Mouse (Mus musculus): ENCODE measurements around the gene Slc2a1.

The Slc2a1 gene

DNA sequence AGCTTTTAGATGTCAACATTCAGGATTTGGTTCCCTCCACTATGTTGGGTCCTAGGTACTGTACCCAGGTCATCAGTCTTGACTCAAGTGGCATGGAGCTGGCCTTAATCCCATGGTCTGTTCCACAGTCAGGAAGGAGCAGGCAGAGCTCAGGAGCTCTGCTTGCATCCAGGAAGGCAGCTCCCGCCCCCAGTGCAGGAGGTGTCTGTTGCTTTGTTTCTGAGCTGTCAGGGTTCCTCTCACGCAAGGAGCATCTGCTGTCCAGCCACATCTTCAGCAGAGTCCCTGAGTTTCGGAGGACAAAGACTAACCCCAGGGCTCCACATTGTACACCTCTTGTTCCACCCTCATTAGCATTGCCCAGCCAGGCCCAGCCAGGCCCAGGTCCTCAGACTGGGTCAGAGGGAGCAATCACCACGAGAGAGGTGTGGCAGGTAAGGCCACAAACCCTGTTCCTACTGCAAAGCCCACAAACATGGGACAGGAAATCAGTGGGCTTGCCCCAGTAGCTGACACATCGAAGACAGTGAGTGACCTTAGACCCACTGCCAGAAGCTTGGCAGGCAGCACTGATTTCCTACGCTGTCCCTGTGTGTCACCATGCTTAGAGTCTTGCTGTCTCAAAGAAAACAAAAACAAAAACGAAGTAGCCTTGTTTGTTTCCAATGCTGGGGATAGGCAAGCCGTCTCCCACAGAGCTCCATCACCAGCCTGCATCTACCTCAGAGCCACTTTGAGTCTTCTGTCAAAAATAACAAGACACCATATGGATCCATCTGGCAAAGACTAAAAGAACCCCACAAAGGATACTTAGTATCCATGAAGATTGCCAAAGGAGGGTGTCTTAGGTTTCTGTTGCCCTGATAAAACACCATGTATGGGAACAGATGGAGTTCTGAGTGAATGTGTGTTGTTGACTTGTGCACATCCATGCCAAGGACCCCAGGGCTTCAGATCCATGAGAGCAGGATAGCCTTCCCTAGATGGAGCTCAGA, 10.0 kb upstream of the Slc2a1 start:
- no peak for DNase-seq (ENCODE audit: low spot score in 2 of 2)

DNA sequence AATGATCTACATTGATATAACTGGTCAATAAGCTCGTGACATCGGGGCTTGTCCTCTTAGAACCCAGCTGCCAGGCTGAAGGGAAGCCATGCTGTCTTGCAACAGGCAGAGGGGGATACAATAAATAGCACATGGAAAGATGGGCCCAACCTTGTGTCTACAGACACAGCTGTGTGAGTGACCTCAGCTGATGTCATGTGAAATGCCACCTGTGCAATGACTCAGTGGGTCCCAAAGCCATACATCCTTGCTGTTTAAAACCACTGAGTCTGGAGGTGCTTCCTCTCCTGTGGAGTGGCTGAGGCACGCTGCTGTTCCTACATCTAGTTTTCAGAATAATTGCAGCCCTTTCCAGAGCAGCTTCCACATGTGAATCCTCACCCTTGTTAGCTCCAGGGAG, 7.1 kb upstream of the Slc2a1 start:
- no peak for DNase-seq (ENCODE audit: low spot score in 2 of 2)

DNA sequence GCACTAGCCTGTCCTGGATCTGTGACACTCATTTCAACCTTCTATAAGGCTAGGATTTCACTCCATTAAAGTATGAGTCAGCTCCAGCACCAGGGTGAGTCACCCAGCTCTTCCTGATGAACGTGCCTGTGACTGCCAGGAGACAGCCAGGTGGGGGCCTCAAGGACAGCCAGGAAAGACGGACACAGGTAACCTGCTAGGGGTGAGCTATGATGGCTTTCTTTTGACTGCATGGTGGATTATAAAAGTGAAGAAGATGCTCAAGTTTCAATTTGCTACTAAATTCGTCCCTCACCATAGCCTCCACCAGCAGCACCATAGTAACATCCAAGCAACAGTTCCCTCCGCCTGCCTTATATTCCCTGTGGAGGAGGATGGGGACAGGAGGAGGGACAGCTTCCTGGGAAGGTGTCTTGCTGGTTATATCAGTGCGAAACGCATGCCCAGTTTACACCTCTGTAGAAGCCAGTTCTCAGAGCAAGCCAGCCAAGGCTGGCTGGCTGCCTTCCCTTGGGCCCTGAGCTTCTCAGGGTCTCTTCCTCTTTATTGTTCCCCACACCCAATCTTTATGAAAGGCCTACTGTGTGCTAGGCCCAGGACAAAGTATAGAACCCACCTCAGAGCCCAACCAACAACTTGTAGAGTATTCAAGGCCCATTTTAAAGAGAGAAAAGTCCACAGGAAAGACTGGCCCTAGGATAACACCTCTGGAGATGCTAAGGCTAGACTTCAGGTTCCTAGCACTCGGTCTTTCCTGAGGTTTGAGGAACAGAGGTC, 6.0 kb upstream of the Slc2a1 start:
- no peak for DNase-seq (ENCODE audit: low spot score in 2 of 2)

DNA sequence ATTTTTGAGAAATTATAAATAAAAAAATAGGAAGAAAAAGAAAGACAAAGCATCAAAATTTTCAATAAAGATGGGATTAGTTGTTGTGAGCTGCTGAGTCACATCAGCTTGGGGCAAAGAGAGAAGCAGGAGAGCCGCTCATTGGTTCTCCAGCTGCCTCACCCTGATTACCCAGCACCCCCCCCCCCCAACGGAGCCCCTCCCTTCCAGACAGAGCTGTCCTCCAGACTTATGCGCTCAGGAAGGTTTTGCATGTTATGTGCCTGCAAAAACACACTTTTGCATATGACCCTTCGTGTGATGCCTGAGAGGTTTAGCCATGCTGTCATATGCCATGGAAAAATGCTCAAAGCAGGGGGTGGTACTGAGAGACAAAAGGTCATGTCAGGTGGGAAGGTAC, 3.7 kb upstream of the Slc2a1 start:
- DNase-seq (ENCODE audit: low spot score in 2 of 2): no peak

DNA sequence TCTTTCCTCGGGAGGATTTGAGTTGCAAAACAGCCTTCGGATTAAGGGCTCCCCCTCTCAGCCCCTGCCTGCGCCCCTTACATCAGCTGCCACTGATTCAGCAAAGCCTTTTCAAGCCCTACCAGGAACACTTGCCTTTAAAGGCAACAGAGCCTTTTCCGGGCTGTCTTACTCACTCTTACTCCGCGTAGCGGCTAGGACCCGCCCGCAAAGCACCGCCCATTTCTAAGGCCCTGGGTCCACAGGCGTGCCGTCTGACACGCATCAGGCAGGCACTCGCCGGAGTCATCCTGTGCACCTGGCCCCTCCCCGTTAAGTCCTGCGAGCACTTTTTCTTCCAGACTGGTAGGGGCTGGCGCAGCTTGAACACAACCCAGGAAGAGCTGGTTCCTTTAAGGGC, 2.8 kb upstream of the Slc2a1 start:
- peak; percentile 84 to 86 for DNase-seq (ENCODE audit: low spot score in 2 of 2)

DNA sequence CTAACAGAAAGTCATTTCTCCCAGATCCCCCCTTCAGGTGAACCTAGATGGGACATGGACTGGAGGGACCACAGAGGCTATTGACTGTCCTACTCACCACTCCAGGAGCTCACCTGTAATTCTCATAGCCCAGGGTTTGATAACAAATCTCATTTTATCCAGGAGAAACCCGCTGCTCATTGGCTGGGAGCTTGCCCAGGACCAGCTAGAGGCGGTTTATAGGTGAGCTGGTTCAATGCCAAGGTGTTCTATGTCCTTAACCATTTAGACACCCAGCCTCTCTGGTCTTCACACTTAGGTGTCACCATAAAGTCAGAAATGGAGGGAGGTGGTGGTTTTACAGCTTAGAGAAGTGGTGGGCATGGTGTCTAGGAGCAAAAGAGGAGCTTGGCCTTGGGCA, 644 bp upstream of the Slc2a1 start:
- DNase-seq (ENCODE audit: low spot score in 2 of 2): no peak

DNA sequence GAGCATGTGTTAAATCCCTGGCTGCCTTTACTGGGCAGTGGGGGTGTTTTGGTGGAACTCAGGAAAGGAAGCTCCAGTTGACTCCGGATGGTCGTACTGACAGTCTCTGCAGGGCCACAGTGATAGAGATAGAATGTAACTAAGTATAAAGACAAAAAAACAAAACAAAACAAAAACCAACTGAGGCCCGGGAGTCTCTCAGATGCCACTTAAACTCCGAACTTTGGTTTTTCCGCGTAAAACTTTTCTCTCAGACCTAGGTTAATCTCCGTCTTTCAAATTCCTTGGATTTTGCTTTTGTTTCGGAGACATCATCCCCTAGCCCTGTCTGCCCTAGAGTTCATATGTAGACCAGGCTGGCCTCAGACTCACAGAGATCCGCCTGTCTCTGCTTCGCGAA, 1.1 kb downstream of the Slc2a1 start:
- no peak for DNase-seq (ENCODE audit: low spot score in 2 of 2)

DNA sequence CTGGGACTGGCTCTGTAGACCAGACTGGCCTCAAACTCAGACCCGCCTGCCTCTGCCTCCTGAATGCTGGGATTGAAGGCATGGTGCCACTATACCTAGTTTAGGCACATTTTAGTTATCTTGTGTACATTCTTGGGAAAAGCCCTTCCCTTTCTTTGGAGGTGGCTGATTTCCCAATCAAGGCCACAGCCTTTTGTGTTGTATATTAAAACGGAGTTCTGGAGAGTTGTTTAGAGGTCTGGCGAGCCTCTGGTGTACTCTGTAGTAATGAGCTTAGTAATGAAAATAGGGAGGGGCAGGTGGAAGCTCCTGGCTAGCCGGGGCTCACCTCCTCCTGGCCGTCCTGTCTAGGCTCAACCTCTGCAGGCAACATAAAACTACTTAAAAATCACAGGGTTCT, 2.0 kb downstream of the Slc2a1 start:
- no peak for DNase-seq (ENCODE audit: low spot score in 2 of 2)

DNA sequence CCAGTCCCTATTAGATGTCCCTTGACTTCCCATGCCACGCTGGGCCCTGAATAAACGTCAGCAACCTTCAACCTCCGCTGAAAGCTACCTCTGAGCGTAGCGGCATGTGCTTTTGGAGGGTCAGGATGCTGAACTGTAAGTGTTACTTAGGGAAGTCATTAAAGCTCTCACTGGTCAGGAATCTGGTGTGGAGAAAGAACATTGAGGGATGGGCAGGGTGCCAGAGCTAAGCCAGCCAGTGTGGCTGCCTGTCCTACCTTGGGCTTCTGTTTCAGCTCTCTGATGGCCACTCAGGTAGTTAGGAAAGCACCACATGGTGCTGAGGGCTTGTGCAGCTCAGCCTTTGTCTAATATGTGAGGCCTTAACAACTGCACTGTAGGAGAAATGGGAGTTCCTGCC, 2.9 kb downstream of the Slc2a1 start:
- DNase-seq (ENCODE audit: low spot score in 2 of 2): no peak

DNA sequence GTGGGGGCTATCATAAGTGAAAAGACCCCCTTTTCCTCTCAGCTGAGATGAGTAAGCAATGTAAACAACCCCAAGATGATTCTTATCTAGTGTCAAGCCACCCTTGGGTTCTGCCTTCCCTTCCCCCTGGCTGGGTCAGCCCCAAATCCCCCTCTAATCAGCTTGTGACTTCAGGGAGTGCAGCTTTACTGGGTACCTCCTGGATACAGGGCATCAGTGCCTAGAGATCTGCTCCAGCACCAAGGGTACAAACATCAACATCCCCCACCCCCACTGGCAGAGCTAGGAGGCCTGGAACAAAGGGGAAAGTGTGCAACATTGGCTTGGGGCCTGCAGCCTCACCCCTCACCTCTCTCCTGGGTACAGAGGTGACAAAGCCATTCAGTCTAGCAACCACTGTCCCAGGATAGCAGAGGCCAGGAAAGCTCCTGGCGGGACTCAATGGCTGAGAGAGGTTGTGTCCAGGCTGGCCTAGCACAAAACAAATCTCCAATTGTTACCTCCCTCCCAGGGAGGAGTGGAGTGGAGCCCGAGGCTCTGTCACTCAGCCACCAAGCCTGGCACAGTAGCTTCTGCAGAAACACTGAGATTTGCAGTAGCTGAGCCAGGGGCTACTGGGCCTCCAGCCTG, 3.9 kb downstream of the Slc2a1 start:
- no peak for DNase-seq (ENCODE audit: low spot score in 2 of 2)

DNA sequence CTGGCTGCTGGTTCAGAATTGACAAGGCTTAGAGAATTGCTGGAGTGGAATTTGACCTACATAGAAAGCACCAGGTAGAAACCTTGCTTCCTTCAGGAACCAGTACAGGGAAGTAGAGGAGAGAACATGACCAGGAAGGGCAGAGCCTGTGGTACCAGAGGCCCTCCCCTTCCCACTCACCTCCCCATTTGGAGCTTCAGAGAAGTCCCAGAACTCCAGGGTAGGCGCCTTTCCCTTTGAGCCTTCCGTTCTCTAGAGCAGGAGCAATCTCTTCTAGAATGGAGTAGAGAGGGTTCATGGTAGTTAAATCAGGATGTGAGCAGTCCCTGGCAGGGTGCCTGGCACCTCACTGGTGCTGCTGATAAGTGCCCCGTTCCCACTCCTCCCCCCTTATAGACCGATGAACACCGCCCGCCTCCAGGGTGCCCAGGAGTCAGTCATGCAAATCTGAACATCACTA, 7.1 kb downstream of the Slc2a1 start:
- no peak for DNase-seq (ENCODE audit: low spot score in 2 of 2)

DNA sequence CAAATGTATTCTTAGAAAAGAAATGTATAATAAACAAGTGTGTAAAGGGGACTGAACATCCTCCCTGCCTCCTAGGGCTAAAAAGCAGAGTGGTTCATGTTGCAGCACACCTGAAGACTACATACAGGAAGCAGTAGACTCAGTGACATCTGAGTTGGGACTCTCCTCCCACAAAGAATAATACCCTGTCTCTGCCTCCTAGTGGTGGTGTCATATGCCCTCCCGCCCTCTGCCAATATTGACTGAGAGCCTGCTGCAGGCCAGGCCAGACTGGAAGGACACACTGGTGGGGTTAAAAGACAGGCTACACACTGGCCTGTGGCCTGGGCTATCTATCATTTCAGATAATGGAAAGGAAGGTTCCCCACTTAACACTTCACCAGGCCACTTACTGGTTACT, 7.8 kb downstream of the Slc2a1 start:
- DNase-seq (ENCODE audit: low spot score in 2 of 2): no peak

DNA sequence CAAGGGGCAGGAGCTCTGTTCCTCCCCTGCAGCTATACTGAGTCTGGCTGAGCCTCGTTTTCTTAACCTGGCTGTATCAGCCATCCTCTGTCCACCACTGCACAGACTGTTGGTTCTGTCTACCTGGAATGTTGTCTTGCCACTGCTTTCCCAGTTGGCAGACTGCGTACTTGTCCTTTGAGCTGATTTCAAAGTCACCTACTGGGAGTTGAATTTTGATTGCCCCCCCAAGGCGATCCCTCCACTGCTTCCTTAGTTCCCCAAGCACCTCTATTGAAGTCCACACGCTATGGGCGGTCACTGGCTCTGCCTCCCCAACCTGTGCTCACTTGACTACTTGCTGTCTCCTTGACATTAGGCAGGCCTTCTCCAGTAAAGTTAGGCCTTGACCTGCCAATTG, 9.1 kb downstream of the Slc2a1 start:
- no peak for DNase-seq (ENCODE audit: low spot score in 2 of 2)

DNA sequence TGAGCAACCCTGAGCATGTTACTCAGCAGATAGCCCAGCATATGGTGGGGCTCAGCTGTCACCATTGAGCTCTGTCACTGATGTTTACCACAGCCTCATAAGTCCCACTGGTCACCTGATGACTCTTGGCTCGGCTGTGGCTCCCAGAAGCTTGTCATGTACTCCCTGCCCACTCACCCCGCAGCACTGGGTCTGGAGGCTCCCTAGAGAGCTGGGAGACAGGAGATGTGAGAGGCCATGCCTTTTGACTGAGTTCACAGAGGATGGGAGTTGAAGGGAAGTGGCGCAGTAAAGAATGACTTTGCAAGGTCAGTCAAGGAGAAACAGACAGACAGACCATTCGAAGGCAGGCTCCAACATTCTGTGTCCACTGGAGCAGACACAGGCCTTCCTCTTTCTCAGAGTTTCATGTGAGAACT, 10.2 kb downstream of the Slc2a1 start:
- peak in 1 of 2 experiments; percentile 27 for DNase-seq (ENCODE audit: low spot score in 2 of 2)

DNA sequence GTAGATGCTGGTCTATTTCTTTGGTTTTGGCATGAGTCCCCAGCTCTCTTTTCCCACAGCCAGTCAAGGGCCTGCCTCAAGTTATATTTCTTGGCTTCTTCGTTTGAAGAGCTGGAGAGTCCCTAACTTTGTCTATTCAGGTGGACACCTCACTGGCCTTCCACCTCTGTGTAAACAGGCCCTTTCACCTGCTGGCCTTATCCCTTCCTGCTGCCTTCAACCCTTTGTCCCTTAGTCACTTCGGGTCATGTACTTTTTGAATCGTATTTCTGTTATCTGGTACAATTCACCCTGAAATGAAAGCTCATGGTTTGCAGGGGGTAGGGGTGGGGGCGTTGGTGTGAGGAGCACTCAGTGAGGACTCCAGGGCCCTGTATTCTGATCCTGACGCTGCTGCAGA, 10.8 kb downstream of the Slc2a1 start:
- DNase-seq (ENCODE audit: low spot score in 2 of 2): no peak

DNA sequence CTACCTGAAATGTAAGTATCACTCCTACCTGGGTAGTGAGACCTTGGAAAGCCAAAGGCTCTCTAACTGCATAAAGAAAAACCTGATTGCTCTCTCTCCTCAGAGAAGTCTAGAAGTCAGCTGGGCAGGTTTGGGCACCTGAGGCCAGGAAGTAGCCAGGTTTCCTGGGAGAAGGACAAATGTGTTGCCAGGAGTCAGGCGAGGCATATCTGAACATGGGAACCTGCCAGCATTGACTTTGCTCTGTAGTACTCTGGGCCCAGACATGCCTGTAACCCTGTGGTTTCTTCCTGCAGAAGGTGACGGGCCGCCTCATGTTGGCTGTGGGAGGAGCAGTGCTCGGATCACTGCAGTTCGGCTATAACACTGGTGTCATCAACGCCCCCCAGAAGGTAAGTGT, 11.6 kb downstream of the Slc2a1 start:
- DNase-seq (ENCODE audit: low spot score in 2 of 2): no peak

DNA sequence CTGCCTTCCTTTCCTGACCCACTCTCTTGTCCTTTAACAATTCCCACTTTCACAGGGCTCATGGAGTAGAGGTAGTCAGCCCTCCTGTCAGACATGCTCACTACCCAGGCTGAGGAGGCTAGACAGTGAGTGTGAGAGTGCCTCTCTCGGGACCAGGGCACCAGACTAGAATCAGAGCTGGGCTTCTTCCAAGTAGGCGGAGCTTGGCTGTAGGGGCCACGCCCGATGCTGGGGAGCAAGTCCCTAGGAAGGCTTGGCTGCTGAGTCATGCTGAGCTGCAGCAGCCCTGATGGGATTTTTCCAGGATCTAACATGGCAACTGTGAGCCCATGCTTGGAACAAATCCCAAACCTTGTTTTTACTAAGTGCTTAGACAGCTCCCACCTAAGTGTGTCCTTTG, 12.7 kb downstream of the Slc2a1 start:
- DNase-seq (ENCODE audit: low spot score in 2 of 2): no peak

DNA sequence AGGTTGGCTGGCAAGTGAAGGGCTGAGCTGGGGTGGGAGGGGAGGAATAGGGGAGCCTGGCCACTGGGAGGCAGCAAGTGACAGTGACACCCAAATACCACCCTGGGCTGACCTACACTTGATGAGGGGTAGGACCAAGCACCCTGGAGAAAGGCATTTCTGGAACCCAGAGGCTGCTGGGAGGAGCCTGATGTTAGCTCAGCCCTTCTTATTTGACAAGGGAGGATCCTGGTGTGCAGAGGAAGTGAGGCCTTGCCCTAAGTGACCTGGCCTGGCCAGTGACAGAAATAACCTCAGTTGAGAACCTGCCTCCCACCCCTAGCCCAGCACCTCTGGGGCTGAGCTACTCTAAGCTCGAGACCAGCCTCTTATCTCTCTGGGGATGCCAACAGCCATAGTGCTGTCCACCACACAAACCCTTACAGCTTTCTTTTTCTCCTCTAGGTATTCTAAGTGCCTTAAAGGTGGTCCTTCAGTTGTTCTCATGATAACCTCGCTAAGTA, 16.3 kb downstream of the Slc2a1 start:
- no peak for DNase-seq (ENCODE audit: low spot score in 2 of 2)

DNA sequence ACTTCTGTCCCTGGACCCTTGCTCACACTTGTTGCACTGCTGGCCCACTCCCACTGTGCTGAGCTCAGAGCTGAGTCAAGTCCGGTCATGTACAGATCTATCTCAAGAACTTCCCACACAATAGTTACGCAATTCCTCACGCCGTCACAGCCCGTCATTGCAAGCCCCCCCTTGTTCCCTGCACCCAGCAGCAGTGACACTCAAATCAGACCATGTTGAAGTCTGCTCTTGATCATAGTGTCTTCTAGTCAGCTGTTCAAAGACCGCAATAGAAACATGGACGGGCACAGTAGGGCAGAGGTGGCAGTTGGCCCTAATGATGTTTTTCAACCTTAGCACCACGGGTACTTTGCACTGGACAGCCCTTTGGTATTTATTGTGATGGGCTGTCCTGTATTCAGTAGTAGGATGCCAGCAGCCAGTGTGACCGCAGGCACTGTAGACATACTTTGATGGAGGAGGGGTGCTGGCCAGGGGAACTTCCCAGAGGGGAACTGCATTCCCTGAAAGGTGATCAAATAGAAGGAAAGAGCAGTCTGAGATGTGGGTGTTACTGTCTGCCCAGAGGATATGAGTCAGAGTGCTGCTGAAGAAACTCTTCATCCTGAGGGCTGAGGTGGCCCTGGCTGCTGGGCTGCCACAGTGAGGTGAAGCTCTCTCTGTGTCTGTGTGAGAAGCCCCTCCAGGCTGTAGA, 17.2 kb downstream of the Slc2a1 start:
- no peak for DNase-seq (ENCODE audit: low spot score in 2 of 2)

DNA sequence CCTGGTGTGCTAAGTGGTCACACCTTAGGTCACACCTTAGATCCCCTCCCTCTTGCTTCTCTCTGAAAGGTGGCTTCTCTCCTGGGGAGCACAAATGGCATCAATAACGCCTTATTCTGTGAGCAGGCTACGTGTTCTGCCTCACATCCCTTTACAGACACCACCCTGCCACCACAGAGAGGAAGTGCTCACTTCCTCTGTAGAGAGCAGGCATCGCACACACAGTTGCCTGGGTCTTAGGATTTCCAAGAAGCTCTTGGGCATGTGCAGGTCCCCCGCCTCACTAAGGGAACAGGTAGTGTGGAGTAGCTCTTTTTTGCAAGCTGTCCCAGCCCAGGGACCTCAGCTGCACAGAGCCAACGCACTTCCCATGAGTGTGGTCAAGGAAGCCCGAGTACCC, 18.7 kb downstream of the Slc2a1 start:
- DNase-seq (ENCODE audit: low spot score in 2 of 2): peak; percentile 88

DNA sequence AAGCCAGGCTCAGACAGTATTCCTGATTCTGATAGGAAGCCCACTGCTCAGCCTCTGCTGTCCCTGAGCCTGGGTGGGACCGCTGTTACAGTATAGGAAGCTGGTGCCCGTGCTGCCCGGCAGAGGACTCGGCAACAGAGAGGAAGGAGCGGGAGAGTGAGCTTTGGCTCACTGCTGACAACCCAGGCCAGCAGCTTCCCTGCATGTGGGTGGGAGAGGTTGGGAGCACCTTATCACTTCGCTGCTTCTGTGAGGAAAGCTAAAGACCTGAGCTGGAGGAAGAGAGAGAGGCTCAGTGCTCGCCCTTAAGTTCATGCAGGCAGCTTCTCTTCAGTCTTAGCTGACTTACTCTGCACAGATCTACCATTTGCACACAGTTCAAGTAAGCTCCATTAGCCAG, 20.0 kb downstream of the Slc2a1 start:
- no peak for DNase-seq (ENCODE audit: low spot score in 2 of 2)

DNA sequence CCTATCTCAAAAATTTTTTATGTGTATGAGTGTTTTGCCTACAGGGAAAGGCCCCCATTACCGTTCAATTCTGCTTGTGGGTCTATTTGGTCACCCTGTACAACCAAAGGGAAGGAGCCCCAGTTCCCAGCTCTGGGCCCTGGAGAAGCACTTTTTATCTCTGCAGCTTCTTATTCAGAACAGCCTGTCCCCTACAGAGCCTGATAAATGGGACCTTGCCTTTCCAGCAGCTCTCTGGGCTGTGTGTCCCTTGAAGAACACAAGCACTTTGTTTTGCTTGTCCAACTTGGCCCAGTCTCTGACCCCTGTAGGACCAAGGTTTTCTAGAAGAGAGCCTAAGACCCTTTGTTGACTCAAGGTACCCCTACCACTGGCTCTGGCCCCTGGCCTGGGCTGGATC, 20.6 kb downstream of the Slc2a1 start:
- DNase-seq (ENCODE audit: low spot score in 2 of 2): no peak

Data from spleen, postnatal 36 days (tissue).